Mouse (Mus musculus) ES-E14 (cell line): ENCODE results near the gene Bnip3. TPM values are rescaled to one million over a fixed set of nuclear protein-coding genes. Genes with fewer than 3 reads are reported as not detected.

Experiments
- DNase-seq: peaks from one replicate; pipeline ENCODE4 v3.0.0-alpha.2; 2013; ENCODE audit warnings: low read depth, low spot score
- H3K27ac ChIP-seq: 2 replicates; pipeline ENCODE4 v1.5.1; 2012; ENCODE audit warnings: low read depth, mild to moderate bottlenecking, low read length, moderate library complexity, mixed read lengths; ENCODE audit not compliant: poor library complexity, insufficient read depth, severe bottlenecking
- H3K36me3 ChIP-seq: 2 replicates; pipeline ENCODE4 v1.6.1; 2012; ENCODE audit warnings: mild to moderate bottlenecking, low read length, moderate library complexity, mixed read lengths; ENCODE audit not compliant: control insufficient read depth, poor library complexity, insufficient read depth, severe bottlenecking
- H3K4me1 ChIP-seq, 2 experiments: fragments of 150-350 bp in 1 of 2; sonication (generic) in 1 of 2; 2 replicates each; pipeline ENCODE4 v1.6.1; 2012; ENCODE audit warnings: low read length in 2 of 2, mild to moderate bottlenecking in 1 of 2, mixed read lengths in 1 of 2; ENCODE audit not compliant: control insufficient read depth in 2 of 2, insufficient read depth in 2 of 2, poor library complexity in 1 of 2
- H3K4me3 ChIP-seq, 2 experiments: fragments of 150-350 bp in 1 of 2; sonication (generic) in 1 of 2; 2 replicates each; pipeline ENCODE4 v1.5.1; 2012; ENCODE audit warnings: low read length in 2 of 2, low read depth in 1 of 2, mild to moderate bottlenecking in 1 of 2, mixed read lengths in 1 of 2; ENCODE audit not compliant: insufficient read depth in 1 of 2, poor library complexity in 1 of 2, severe bottlenecking in 1 of 2
- H3K9ac ChIP-seq: 2 replicates; pipeline ENCODE4 v1.6.1; 2012; ENCODE audit warnings: low read depth, mild to moderate bottlenecking, low read length, mixed read lengths; ENCODE audit not compliant: poor library complexity, insufficient read depth, severe bottlenecking
- H3K9me3 ChIP-seq: fragments of 150-350 bp; sonication (generic); 2 replicates; pipeline ENCODE4 v1.6.1; 2012; ENCODE audit warnings: low read depth, mild to moderate bottlenecking, low read length; ENCODE audit not compliant: control insufficient read depth, insufficient read depth
- CHD2 ChIP-seq: IDR thresholded peaks from 2 replicates; pipeline ENCODE4 v1.6.1; 2014; ENCODE audit warnings: mild to moderate bottlenecking, low read depth, low read length, inconsistent platforms
- HCFC1 ChIP-seq: IDR thresholded peaks from 2 replicates; pipeline ENCODE4 v1.6.1; 2012; ENCODE audit warnings: low read length, inconsistent platforms, borderline replicate concordance; ENCODE audit not compliant: insufficient read depth
- MAFK ChIP-seq: IDR thresholded peaks from 2 replicates; pipeline ENCODE4 v1.6.1; 2014; ENCODE audit warnings: mild to moderate bottlenecking, low read depth, low read length, inconsistent platforms; ENCODE audit not compliant: insufficient read depth
- ZC3H11A ChIP-seq: IDR thresholded peaks from 2 replicates; pipeline ENCODE4 v1.6.1; 2012; ENCODE audit warnings: low read depth, mild to moderate bottlenecking, inconsistent platforms, low read length, borderline replicate concordance
- ZNF384 ChIP-seq: IDR thresholded peaks from 2 replicates; pipeline ENCODE4 v1.6.1; 2012; ENCODE audit warnings: low read depth, low read length, inconsistent platforms
- in situ Hi-C, 2 experiments: fragments of 600-800 bp; cut with MboI; formaldehyde crosslinking; loops; one replicate each; pipeline ENCODE4 v1.15.1; 2025; ENCODE audit warnings: low sequenced_read_pairs in 2 of 2, inconsistent platforms in 1 of 2; ENCODE audit not compliant: unreplicated experiment in 2 of 2
- total RNA-seq: library from RNA; depleted of rRNA; stranded (reverse); fragments of 300-350 nt; gene quantifications from 2 replicates; pipeline ENCODE4 v1.2.3, GENCODE M21; 2012

Gene Bnip3
- total RNA-seq, 1 experiment, result 56.6 TPM

- no peaks in the 10 kb centered on the region for H3K4me1 ChIP-seq
- H3K9ac ChIP-seq, result no peak overlapping the region
- H3K9me3 ChIP-seq, result no peaks in the 10 kb centered on the region
- no peaks in the 10 kb centered on the region for H3K36me3 ChIP-seq
- no peak overlapping the region for H3K27ac ChIP-seq
- H3K4me3 ChIP-seq, result no peak overlapping the region
- no peak for DNase-seq
- in situ Hi-C loops, result no loop called here
- no peak for TF ChIP-seq MAFK
- TF ChIP-seq CHD2, result no peak
- TF ChIP-seq ZC3H11A, result no peak
- no peak for TF ChIP-seq HCFC1
- TF ChIP-seq ZNF384, result no peak
These were observed 38.4 kb upstream of the Bnip3 start for GRCm38 (mm10) chr7:138947741-138948140.

DNA sequence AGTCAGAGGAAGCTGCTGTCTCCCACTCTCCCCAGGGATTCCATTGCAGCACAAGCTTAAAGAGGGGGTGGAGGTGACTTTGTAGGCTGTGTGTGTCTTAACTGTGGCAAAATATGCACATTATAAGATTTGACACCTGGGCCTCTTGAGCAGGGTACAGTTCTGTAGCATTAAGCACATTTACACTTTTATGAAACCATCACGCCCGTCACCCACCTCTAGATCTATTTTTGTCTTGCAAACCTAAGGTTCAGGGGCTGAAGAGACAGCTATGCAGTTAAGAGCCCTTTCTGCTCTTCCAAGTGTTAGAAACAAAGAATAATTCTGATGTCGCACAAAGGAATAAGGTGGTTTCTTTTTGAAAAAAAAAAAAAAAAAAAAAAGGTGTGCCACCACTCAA, 36.3 kb upstream of the Bnip3 start:
- Histone ChIP-seq H3K27ac (no peak overlapping the region), H3K9ac (no peak overlapping the region), H3K4me3 (no peak overlapping the region), H3K9me3 (no peaks in the 10 kb centered on the region), H3K36me3 (no peaks in the 10 kb centered on the region), H3K4me1 (no peaks in the 10 kb centered on the region; a peak in 1 of 4 replicates)
- in situ Hi-C loops, result no loop called here
- TF ChIP-seq ZNF384 (no peak), ZC3H11A (no peak), CHD2 (no peak), MAFK (no peak), HCFC1 (no peak)
- no peak for DNase-seq

GRCm38 (mm10) chr7:138942301-138942700, 33.0 kb upstream of the Bnip3 start:
- no peaks in the 10 kb centered on the region for H3K36me3 ChIP-seq
- H3K9ac ChIP-seq, result no peak overlapping the region
- H3K4me1 ChIP-seq, result no peaks in the 10 kb centered on the region; a peak in 1 of 4 replicates
- TF ChIP-seq MAFK (no peak), HCFC1 (no peak), ZNF384 (no peak), ZC3H11A (no peak), CHD2 (no peak)
- H3K27ac ChIP-seq, result no peak overlapping the region
- DNase-seq, result no peak
- no peaks in the 10 kb centered on the region for H3K9me3 ChIP-seq
- no peak overlapping the region for H3K4me3 ChIP-seq
- in situ Hi-C loops, result no loop called here

DNA sequence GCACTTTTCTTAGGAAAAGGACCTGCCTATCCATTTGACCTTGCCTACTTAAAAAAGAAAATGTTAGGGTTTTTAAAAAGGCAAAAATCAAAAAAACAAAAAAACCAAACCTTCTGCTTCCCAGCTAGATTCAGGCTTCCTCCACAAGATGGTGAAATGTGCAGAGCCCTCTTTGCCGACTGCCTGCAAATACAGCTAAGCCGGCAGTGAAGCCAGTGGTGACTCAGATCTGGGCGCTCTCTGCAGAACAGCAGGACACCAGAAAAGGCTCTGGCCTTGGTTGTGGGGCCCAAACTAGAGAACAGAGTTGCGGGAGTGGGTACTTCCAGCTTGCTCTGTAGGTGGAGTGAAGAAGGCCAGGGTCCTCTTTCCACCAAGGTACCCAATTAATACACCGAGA, 32.3 kb upstream of the Bnip3 start:
- H3K9ac ChIP-seq, result no peak overlapping the region
- DNase-seq, result no peak
- in situ Hi-C loops, result no loop called here
- H3K9me3 ChIP-seq, result no peaks in the 10 kb centered on the region
- no peaks in the 10 kb centered on the region; a peak in 1 of 4 replicates for H3K4me1 ChIP-seq
- no peak overlapping the region for H3K27ac ChIP-seq
- no peak overlapping the region for H3K4me3 ChIP-seq
- H3K36me3 ChIP-seq, result no peaks in the 10 kb centered on the region
- TF ChIP-seq ZC3H11A, result no peak
- TF ChIP-seq ZNF384, result no peak

DNA sequence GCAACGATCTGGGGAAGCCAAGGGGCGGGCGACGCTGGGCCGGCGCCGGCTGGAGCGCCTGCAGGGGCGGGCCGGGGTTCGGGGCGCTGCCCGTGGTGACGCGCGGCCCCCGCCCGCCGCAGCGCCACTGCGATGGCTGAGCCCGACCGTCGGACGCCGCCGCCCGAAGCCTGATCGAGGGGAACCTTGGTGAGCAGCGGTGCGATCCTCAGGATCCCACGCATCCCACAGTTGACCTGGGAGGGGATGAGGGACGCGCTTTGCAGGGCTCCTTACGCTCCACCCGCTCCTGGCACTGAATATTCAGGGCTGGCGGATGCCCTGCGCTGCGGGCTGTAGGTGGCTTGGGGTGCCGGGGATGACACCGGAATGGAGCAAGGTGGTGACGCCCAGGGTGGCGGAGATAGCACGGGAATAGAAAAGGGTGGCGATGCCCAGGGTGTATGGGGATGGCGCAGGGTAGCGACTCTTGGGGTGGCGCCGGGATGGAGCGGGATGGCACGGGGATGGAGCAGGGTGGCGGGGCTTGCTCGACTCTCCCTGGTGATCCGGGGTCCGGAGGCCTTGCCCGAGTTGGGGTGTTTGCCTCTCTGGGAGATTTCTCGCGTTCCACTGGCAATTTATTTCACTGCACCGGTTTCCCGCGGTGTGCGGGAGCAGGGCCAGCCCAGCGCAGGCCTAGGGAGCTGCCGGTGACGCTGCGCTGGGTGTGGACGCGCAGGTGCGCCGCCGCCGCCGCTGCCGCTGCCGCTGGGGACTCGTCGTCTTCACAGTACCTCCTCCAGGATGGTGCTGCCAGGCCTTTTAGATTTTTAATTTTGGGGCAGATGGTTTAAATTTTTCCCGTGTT, 31.5 kb upstream of the Bnip3 start, which contains the start of gene Jakmip3:
Gene Jakmip3 (plus strand): TSS at position 119 of the 850 bp plus-strand sequence.
- H3K9me3 ChIP-seq, result no peaks in the 10 kb centered on the region
- H3K4me1 ChIP-seq, result no peaks in the 10 kb centered on the region; a peak in 1 of 4 replicates
- no peaks in the 10 kb centered on the region for H3K36me3 ChIP-seq
- in situ Hi-C loops, result no loop called here
- DNase-seq, result no peak
- H3K27ac ChIP-seq, result no peak within 1 kb of the TSS
- peak within 1 kb of the TSS; percentile 22 for H3K9ac ChIP-seq
- TF ChIP-seq ZNF384, result no peak
- peak within 1 kb of the TSS; percentile 74 to 76 for H3K4me3 ChIP-seq
